Mouse (Mus musculus) midbrain, embryonic 11.5 days (tissue): ENCODE measurements at regions not wholly inside any gene's neighbourhood (a gene's known extent, or its start where the extent isn't known, plus 50 kb on each side); places are given as distances from the start of the nearest gene placed in this dataset.

Experiments used
- ATAC-seq: fragments of 200-750 bp; cut with Nextera tagmentation; 2 replicates; pipeline ENCODE4 v1.8.0; 2017; ENCODE audit warnings: moderate TSS enrichment, moderate library complexity; ENCODE audit not compliant: low FRiP score
- DNase-seq: peaks from one replicate; pipeline ENCODE4 v3.0.0; 2015; ENCODE audit warnings: low spot score; ENCODE audit errors: missing footprints
- H3K27ac ChIP-seq: fragments of 300-500 bp; sonication (generic); 2 replicates; pipeline ENCODE4 v1.5.1; 2014; ENCODE audit warnings: low read depth, low read length
- H3K27me3 ChIP-seq: fragments of 300-500 bp; sonication (generic); 2 replicates; pipeline ENCODE4 v1.6.1; 2014; ENCODE audit warnings: mild to moderate bottlenecking, low read length, moderate library complexity, mixed read lengths; ENCODE audit not compliant: control insufficient read depth, insufficient read depth
- H3K36me3 ChIP-seq: fragments of 300-500 bp; sonication (generic); 2 replicates; pipeline ENCODE4 v1.6.1; 2014; ENCODE audit warnings: mild to moderate bottlenecking, low read length, moderate library complexity, mixed read lengths; ENCODE audit not compliant: control insufficient read depth, insufficient read depth
- H3K4me1 ChIP-seq: fragments of 300-500 bp; sonication (generic); 2 replicates; pipeline ENCODE4 v1.6.1; 2014; ENCODE audit warnings: low read length; ENCODE audit not compliant: control insufficient read depth, insufficient read depth
- H3K4me2 ChIP-seq: fragments of 300-500 bp; sonication (generic); 2 replicates; pipeline ENCODE4 v1.6.1; 2014; ENCODE audit warnings: mild to moderate bottlenecking, moderate library complexity
- H3K4me3 ChIP-seq: fragments of 300-500 bp; sonication (generic); 2 replicates; pipeline ENCODE4 v1.5.1; 2014; ENCODE audit warnings: low read depth, low read length
- H3K9ac ChIP-seq: fragments of 300-500 bp; sonication (generic); 2 replicates; pipeline ENCODE4 v1.6.1; 2014; ENCODE audit warnings: low read length
- H3K9me3 ChIP-seq: fragments of 300-500 bp; sonication (generic); 2 replicates; pipeline ENCODE4 v1.6.1; 2016; ENCODE audit warnings: low read length; ENCODE audit not compliant: control insufficient read depth
- WGBS: fragments of 180-500 bp; shearing (Covaris S2); extraction: QIAGEN DNeasy Blood & Tissue Kit; methylation state at CpG from one replicate; pipeline ENCODE4 v1.1.7; 2014; 5-methylcytosine and 5-hydroxymethylcytosine counted together

- DNase-seq, result no peak
- H3K9me3 ChIP-seq, result no peaks in the 10 kb centered on the region
- no peak overlapping the region for H3K4me2 ChIP-seq
- H3K27ac ChIP-seq, result no peak overlapping the region
- no peak overlapping the region for H3K9ac ChIP-seq
- no peaks in the 10 kb centered on the region for H3K36me3 ChIP-seq
- H3K4me1 ChIP-seq, result no peaks in the 10 kb centered on the region
- H3K27me3 ChIP-seq, result no peaks in the 10 kb centered on the region
- 87% methylated on average over 6 of the region's 6 CpGs for WGBS
- ATAC-seq, result no peak
- H3K4me3 ChIP-seq, result no peak overlapping the region
Measured at GRCm38 (mm10) chr12:52368034-52368433, 135.7 kb upstream of the Arhgap5 start.

- Histone ChIP-seq H3K4me2 (no peak overlapping the region), H3K27me3 (no peaks in the 10 kb centered on the region), H3K9me3 (no peaks in the 10 kb centered on the region), H3K36me3 (no peaks in the 10 kb centered on the region), H3K4me3 (no peak overlapping the region), H3K9ac (no peak overlapping the region), H3K4me1 (no peaks in the 10 kb centered on the region), H3K27ac (no peak overlapping the region)
- 78% methylated on average over 4 of the region's 4 CpGs for WGBS
- DNase-seq (no peak), ATAC-seq (no peak)
Measured at GRCm38 (mm10) chr12:52368466-52368865, 135.3 kb upstream of the Arhgap5 start.

GRCm38 (mm10) chr12:52370153-52370710, 133.5 kb upstream of the Arhgap5 start:
- H3K9me3 ChIP-seq, result no peaks in the 10 kb centered on the region
- no peak for DNase-seq
- no peaks in the 10 kb centered on the region for H3K27me3 ChIP-seq
- 91% methylated on average over 12 of the region's 12 CpGs for WGBS
- H3K36me3 ChIP-seq, result no peaks in the 10 kb centered on the region
- no peak overlapping the region for H3K4me2 ChIP-seq
- H3K9ac ChIP-seq, result no peak overlapping the region
- no peaks in the 10 kb centered on the region for H3K4me1 ChIP-seq
- H3K4me3 ChIP-seq, result no peak overlapping the region
- ATAC-seq, result no peak
- H3K27ac ChIP-seq, result no peak overlapping the region

GRCm38 (mm10) chr12:52375116-52375515, 128.7 kb upstream of the Arhgap5 start:
- 88% methylated on average over 4 of the region's 4 CpGs for WGBS
- Histone ChIP-seq H3K4me3 (no peak overlapping the region), H3K4me2 (no peak overlapping the region), H3K27ac (no peak overlapping the region), H3K9ac (no peak overlapping the region), H3K36me3 (no peaks in the 10 kb centered on the region), H3K4me1 (no peaks in the 10 kb centered on the region), H3K9me3 (no peaks in the 10 kb centered on the region), H3K27me3 (no peaks in the 10 kb centered on the region)
- ATAC-seq (no peak), DNase-seq (no peak)

GRCm38 (mm10) chr12:52376692-52377462, 126.9 kb upstream of the Arhgap5 start:
- WGBS, result 82% methylated on average over 10 of the region's 10 CpGs
- H3K4me3 ChIP-seq, result no peak overlapping the region
- H3K4me1 ChIP-seq, result peaks cover 6% of the 10 kb centered on the region
- ATAC-seq (no peak), DNase-seq (no peak)
- no peaks in the 10 kb centered on the region for H3K9me3 ChIP-seq
- H3K27me3 ChIP-seq, result no peaks in the 10 kb centered on the region
- H3K9ac ChIP-seq, result no peak overlapping the region
- no peak overlapping the region for H3K27ac ChIP-seq
- no peaks in the 10 kb centered on the region for H3K36me3 ChIP-seq
- H3K4me2 ChIP-seq, result no peak overlapping the region

GRCm38 (mm10) chr12:52377463-52377848, 126.3 kb upstream of the Arhgap5 start:
- H3K9ac ChIP-seq, result no peak overlapping the region
- H3K4me1 ChIP-seq, result peaks cover 12% of the 10 kb centered on the region
- ATAC-seq (no peak), DNase-seq (no peak)
- H3K27me3 ChIP-seq, result no peaks in the 10 kb centered on the region
- WGBS, result 97% methylated on average over 2 of the region's 2 CpGs
- no peak overlapping the region for H3K4me3 ChIP-seq
- no peak overlapping the region for H3K4me2 ChIP-seq
- no peaks in the 10 kb centered on the region for H3K36me3 ChIP-seq
- H3K9me3 ChIP-seq, result no peaks in the 10 kb centered on the region
- no peak overlapping the region for H3K27ac ChIP-seq

GRCm38 (mm10) chr12:52379245-52379644, 124.5 kb upstream of the Arhgap5 start:
- H3K27ac ChIP-seq, result no peak overlapping the region
- DNase-seq, result no peak

GRCm38 (mm10) chr12:52379960-52380359, 123.8 kb upstream of the Arhgap5 start:
- no peaks in the 10 kb centered on the region for H3K9me3 ChIP-seq
- WGBS, result 71% methylated on average over 5 of the region's 5 CpGs
- DNase-seq (no peak), ATAC-seq (peak; percentile 19; the same call in 1 of the 2 replicates)
- no peak overlapping the region for H3K27ac ChIP-seq
- no peaks in the 10 kb centered on the region for H3K36me3 ChIP-seq
- H3K4me3 ChIP-seq, result no peak overlapping the region
- no peak overlapping the region for H3K4me2 ChIP-seq
- no peak overlapping the region for H3K9ac ChIP-seq
- H3K27me3 ChIP-seq, result no peaks in the 10 kb centered on the region
- peaks cover 19% of the 10 kb centered on the region for H3K4me1 ChIP-seq

More at GRCm38 (mm10) chr12:52379245-52379644, 124.5 kb upstream of the Arhgap5 start:
- Histone ChIP-seq H3K36me3 (no peaks in the 10 kb centered on the region), H3K9ac (no peak overlapping the region), H3K4me2 (no peak overlapping the region), H3K9me3 (no peaks in the 10 kb centered on the region), H3K4me1 (peaks cover 19% of the 10 kb centered on the region), H3K27me3 (no peaks in the 10 kb centered on the region), H3K4me3 (no peak overlapping the region)
- WGBS, result 93% methylated on average over 4 of the region's 4 CpGs
- ATAC-seq, result no peak

GRCm38 (mm10) chr12:52381161-52381967, 122.4 kb upstream of the Arhgap5 start:
- H3K4me2 ChIP-seq, result no peak overlapping the region
- H3K27ac ChIP-seq, result no peak overlapping the region; the same call in 1 of the 2 replicates
- 47% methylated on average over 18 of the region's 18 CpGs for WGBS
- no peaks in the 10 kb centered on the region for H3K27me3 ChIP-seq
- peaks cover 19% of the 10 kb centered on the region for H3K4me1 ChIP-seq
- H3K9ac ChIP-seq, result peak overlapping the region; percentile 25; the same call in 1 of the 2 replicates
- H3K9me3 ChIP-seq, result no peaks in the 10 kb centered on the region
- ATAC-seq (peak; percentile 84), DNase-seq (peak; percentile 90)
- no peaks in the 10 kb centered on the region for H3K36me3 ChIP-seq
- H3K4me3 ChIP-seq, result no peak overlapping the region
